Mouse (Mus musculus): Measurements from ENCODE around the gene Calhm4. TPM values are rescaled to one million over a fixed set of nuclear protein-coding genes. Genes with fewer than 3 reads are reported as not detected.
"Not testable (repeated sequence)": the region's sequence is repeated elsewhere in the genome, so short reads cannot be mapped to it uniquely, and the experiment has no call there.

Calhm4 gene
- total RNA-seq, 2 experiments from 2014 or later: not detected

DNA sequence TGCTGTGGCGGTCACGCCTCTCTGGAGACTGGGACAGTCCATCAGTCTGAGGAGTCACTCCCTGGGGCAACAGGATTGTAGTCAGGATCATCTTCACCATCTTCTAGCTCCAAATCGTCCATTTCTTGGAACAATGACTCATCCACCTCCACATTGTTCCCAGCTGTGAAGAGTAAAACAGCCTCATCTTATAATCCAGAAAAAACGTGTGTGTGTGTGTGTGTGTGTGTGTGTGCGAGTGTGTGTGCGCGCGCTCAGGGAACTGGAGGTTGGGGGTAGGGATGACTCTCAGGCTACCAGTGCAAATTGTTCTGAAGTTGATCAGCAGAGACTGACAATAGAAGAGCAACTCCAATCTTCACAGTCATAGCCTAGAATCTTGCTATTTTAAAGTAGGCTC lies 47.4 kb downstream of the Calhm4 start:
- DNase-seq; intact Hi-C loops (cut with DNase I): not testable (repeated sequence)

Other genes with a start within 250 kb of the Calhm4 start
- not detected for gene Sult3a1, start 186.6 kb downstream of the Calhm4 start, total RNA-seq (2021)
- gene Rsph4a, start 139.2 kb downstream of the Calhm4 start, total RNA-seq (2021): 1 to 10 TPM; 2.0 to 2.8 TPM
- 10 to 100 TPM; 16.7 to 16.8 TPM for gene Zup1, start 93.0 kb downstream of the Calhm4 start, total RNA-seq (2021)
- gene Rwdd1, start 24.7 kb downstream of the Calhm4 start, total RNA-seq (2021): 100 to 1,000 TPM; 118 to 126 TPM
- under 1 TPM in 1 of 2 experiments, not detected in 1; 0.52 TPM for gene Trappc3l, start 6.7 kb downstream of the Calhm4 start, total RNA-seq (2021)
- 1 to 10 TPM in 1 of 2 experiments, under 1 TPM in 1; 0.94 to 1.2 TPM for gene Calhm5, start 52.2 kb upstream of the Calhm4 start, total RNA-seq (2021)
- gene Calhm6, start 83.7 kb upstream of the Calhm4 start, total RNA-seq (2021): under 1 TPM; 0.36 to 0.99 TPM
- gene Dse, start 163.4 kb upstream of the Calhm4 start, total RNA-seq (2021): 10 to 100 TPM; 14.8 to 14.9 TPM
- 10 to 100 TPM; 85.4 to 87.0 TPM for gene Tspyl1, start 237.9 kb upstream of the Calhm4 start, total RNA-seq (2021)

All from left cerebral cortex, postnatal 4 days (tissue).